Mouse (Mus musculus) CH12.LX (cell line): ENCODE measurements around the gene Dhx30.

Source experiments
- CHD2 ChIP-seq: IDR thresholded peaks from 2 replicates; pipeline ENCODE4 v1.6.1; 2011; ENCODE audit warnings: low read length, improper control_type of control experiment
- CTCF ChIP-seq, 2 experiments: IDR thresholded peaks in 1 of 2; conservative IDR thresholded peaks in 1 of 2; 2 replicates each; pipeline ENCODE4 v1.5.1; 2011 to 2012; ENCODE audit warnings: low read depth in 2 of 2, low read length in 2 of 2, improper control_type of control experiment in 1 of 2, inconsistent platforms in 1 of 2, mild to moderate bottlenecking in 1 of 2, moderate library complexity in 1 of 2
- EP300 ChIP-seq: IDR thresholded peaks from 2 replicates; pipeline ENCODE4 v1.6.1; 2011; ENCODE audit warnings: low read length, improper control_type of control experiment
- HCFC1 ChIP-seq: IDR thresholded peaks from 2 replicates; pipeline ENCODE4 v1.6.1; 2012; ENCODE audit warnings: low read depth, mild to moderate bottlenecking, inconsistent platforms, low read length, improper control_type of control experiment
- MAZ ChIP-seq: IDR thresholded peaks from 2 replicates; pipeline ENCODE4 v1.6.1; 2012; ENCODE audit warnings: low read depth, mild to moderate bottlenecking, inconsistent platforms, low read length, improper control_type of control experiment, moderate library complexity
- MEF2A ChIP-seq: IDR thresholded peaks from 2 replicates; pipeline ENCODE4 v1.6.1; 2014; ENCODE audit warnings: low read depth, mild to moderate bottlenecking, inconsistent platforms, low read length, improper control_type of control experiment, borderline replicate concordance
- MYC ChIP-seq: IDR thresholded peaks from 2 replicates; pipeline ENCODE4 v1.6.1; 2011; ENCODE audit warnings: low read depth, mild to moderate bottlenecking, improper control_type of control experiment, low read length
- POLR2A ChIP-seq: IDR thresholded peaks from 2 replicates; pipeline ENCODE4 v1.6.1; 2011; ENCODE audit warnings: low read depth, mild to moderate bottlenecking, improper control_type of control experiment, low read length
- SMC3 ChIP-seq: IDR thresholded peaks from 2 replicates; pipeline ENCODE4 v1.6.1; 2011; ENCODE audit warnings: low read depth, low read length, improper control_type of control experiment
- TCF12 ChIP-seq: IDR thresholded peaks from 2 replicates; pipeline ENCODE4 v1.6.1; 2014; ENCODE audit warnings: low read depth, mild to moderate bottlenecking, inconsistent platforms, low read length, improper control_type of control experiment
- USF1 ChIP-seq: IDR thresholded peaks from 2 replicates; pipeline ENCODE4 v1.6.1; 2014; ENCODE audit warnings: low read depth, mild to moderate bottlenecking, inconsistent platforms, low read length, improper control_type of control experiment
- ZC3H11A ChIP-seq: IDR thresholded peaks from 2 replicates; pipeline ENCODE4 v1.6.1; 2012; ENCODE audit warnings: low read depth, mild to moderate bottlenecking, inconsistent platforms, low read length, improper control_type of control experiment
- ZKSCAN1 ChIP-seq: IDR thresholded peaks from 2 replicates; pipeline ENCODE4 v1.6.1; 2012; ENCODE audit warnings: low read depth, inconsistent platforms, low read length, improper control_type of control experiment, borderline replicate concordance

DNA sequence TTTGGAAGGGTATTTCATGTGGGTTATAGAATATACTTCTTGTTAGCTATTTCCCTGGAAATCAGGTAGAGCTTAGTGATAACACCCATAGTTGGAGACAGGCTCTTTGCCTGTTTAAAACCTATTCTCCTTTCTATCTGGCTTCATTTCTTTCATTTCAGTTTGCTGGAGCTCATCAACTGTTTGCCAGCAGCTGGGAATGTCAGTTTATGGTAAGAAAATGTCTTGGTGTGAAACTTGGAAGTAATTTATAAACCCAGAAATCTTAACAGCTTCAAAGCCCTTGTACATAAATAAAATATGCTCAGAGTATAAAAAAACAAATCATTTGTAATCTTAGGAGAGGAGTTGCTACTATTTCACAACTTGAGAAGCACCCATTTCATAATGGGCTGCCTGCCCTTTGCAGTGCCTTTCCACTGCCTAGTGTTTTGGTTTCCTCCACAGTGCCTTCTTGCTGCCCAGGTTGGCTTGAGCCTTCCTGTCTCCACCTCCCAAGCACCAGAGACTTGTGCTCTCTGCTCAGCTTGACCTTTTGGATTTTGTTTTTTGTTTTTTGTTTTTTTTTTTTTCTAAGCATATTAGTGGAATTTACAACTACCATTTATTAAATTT lies 71.8 kb downstream of the Dhx30 start:
- TF ChIP-seq CTCF (conservative IDR thresholded peaks at IDR 0.05 in 1 of 2, IDR thresholded peaks at IDR 0.05 in 1 of 2; ENCODE audit: low read depth in 2 of 2, low read length in 2 of 2) = no peak
- TF ChIP-seq SMC3 = no peak
- no peak for TF ChIP-seq ZC3H11A
- TF ChIP-seq HCFC1 = no peak
- no peak for TF ChIP-seq MAZ
- no peak for TF ChIP-seq TCF12
- no peak for TF ChIP-seq POLR2A
- no peak for TF ChIP-seq EP300
- TF ChIP-seq ZKSCAN1 = no peak
- TF ChIP-seq MYC = no peak
- no peak for TF ChIP-seq USF1
- TF ChIP-seq MEF2A = no peak
- TF ChIP-seq CHD2 = no peak
